Mouse (Mus musculus): ENCODE results near the gene Mrpl12. TPM values are rescaled to one million over a fixed set of nuclear protein-coding genes. Genes with fewer than 3 reads are reported as not detected.

Gene Mrpl12
- polyA plus RNA-seq, 1 experiment: 58.0 TPM

- no peak overlapping the region for H3K4me3 ChIP-seq (ENCODE audit: insufficient read depth, low read length)
- H3K27ac ChIP-seq (ENCODE audit: insufficient read depth, low read length): no peak overlapping the region
- peaks cover 3% of the 10 kb centered on the region; the same call in 1 of the 2 replicates for H3K4me1 ChIP-seq (ENCODE audit: control insufficient read depth, insufficient read depth, low read length)
- TF ChIP-seq POLR2A (IDR thresholded peaks at IDR 0.05; ENCODE audit: low read depth, low read length) (no peak), CTCF (IDR thresholded peaks at IDR 0.05; ENCODE audit: borderline replicate concordance, insufficient read depth, low read length) (peak; percentile 82)
These were observed 31.2 kb downstream of the Mrpl12 start for GRCm38 (mm10) chr11:120515611-120516010.

GRCm38 (mm10) chr11:120517147-120517546, 32.7 kb downstream of the Mrpl12 start:
- Histone ChIP-seq H3K4me1 (ENCODE audit: control insufficient read depth, insufficient read depth, low read length) (peaks cover 3% of the 10 kb centered on the region; the same call in 1 of the 2 replicates), H3K4me3 (ENCODE audit: insufficient read depth, low read length) (no peak overlapping the region), H3K27ac (ENCODE audit: insufficient read depth, low read length) (no peak overlapping the region)
- TF ChIP-seq POLR2A (IDR thresholded peaks at IDR 0.05; ENCODE audit: low read depth, low read length) (no peak), CTCF (IDR thresholded peaks at IDR 0.05; ENCODE audit: borderline replicate concordance, insufficient read depth, low read length) (no peak)

GRCm38 (mm10) chr11:120518027-120518426, 33.6 kb downstream of the Mrpl12 start:
- H3K4me1 ChIP-seq (ENCODE audit: control insufficient read depth, insufficient read depth, low read length): peaks cover 3% of the 10 kb centered on the region; the same call in 1 of the 2 replicates
- H3K27ac ChIP-seq (ENCODE audit: insufficient read depth, low read length): no peak overlapping the region

GRCm38 (mm10) chr11:120518558-120518957, 34.1 kb downstream of the Mrpl12 start:
- Histone ChIP-seq H3K27ac (ENCODE audit: insufficient read depth, low read length) (no peak overlapping the region), H3K4me3 (ENCODE audit: insufficient read depth, low read length) (no peak overlapping the region), H3K4me1 (ENCODE audit: control insufficient read depth, insufficient read depth, low read length) (peaks cover 3% of the 10 kb centered on the region; the same call in 1 of the 2 replicates)
- TF ChIP-seq CTCF (IDR thresholded peaks at IDR 0.05; ENCODE audit: borderline replicate concordance, insufficient read depth, low read length) (no peak), POLR2A (IDR thresholded peaks at IDR 0.05; ENCODE audit: low read depth, low read length) (no peak)

More at GRCm38 (mm10) chr11:120518027-120518426, 33.6 kb downstream of the Mrpl12 start:
- no peak overlapping the region for H3K4me3 ChIP-seq (ENCODE audit: insufficient read depth, low read length)
- TF ChIP-seq CTCF (IDR thresholded peaks at IDR 0.05; ENCODE audit: borderline replicate concordance, insufficient read depth, low read length): no peak
- no peak for TF ChIP-seq POLR2A (IDR thresholded peaks at IDR 0.05; ENCODE audit: low read depth, low read length)

GRCm38 (mm10) chr11:120519738-120520137, 35.3 kb downstream of the Mrpl12 start:
- no peak overlapping the region for H3K27ac ChIP-seq (ENCODE audit: insufficient read depth, low read length)
- peaks cover 3% of the 10 kb centered on the region; the same call in 1 of the 2 replicates for H3K4me1 ChIP-seq (ENCODE audit: control insufficient read depth, insufficient read depth, low read length)
- TF ChIP-seq POLR2A (IDR thresholded peaks at IDR 0.05; ENCODE audit: low read depth, low read length): peak; percentile 29; the same call in 1 of the 2 replicates
- no peak for TF ChIP-seq CTCF (IDR thresholded peaks at IDR 0.05; ENCODE audit: borderline replicate concordance, insufficient read depth, low read length)
- no peak overlapping the region for H3K4me3 ChIP-seq (ENCODE audit: insufficient read depth, low read length)

GRCm38 (mm10) chr11:120520498-120520897, 36.1 kb downstream of the Mrpl12 start:
- Histone ChIP-seq H3K27ac (ENCODE audit: insufficient read depth, low read length) (no peak overlapping the region), H3K4me1 (ENCODE audit: control insufficient read depth, insufficient read depth, low read length) (peaks cover 3% of the 10 kb centered on the region; the same call in 1 of the 2 replicates), H3K4me3 (ENCODE audit: insufficient read depth, low read length) (no peak overlapping the region)
- TF ChIP-seq POLR2A (IDR thresholded peaks at IDR 0.05; ENCODE audit: low read depth, low read length): no peak
- TF ChIP-seq CTCF (IDR thresholded peaks at IDR 0.05; ENCODE audit: borderline replicate concordance, insufficient read depth, low read length): no peak

GRCm38 (mm10) chr11:120520967-120521540, 36.6 kb downstream of the Mrpl12 start:
- Histone ChIP-seq H3K4me3 (ENCODE audit: insufficient read depth, low read length) (no peak overlapping the region), H3K27ac (ENCODE audit: insufficient read depth, low read length) (no peak overlapping the region), H3K4me1 (ENCODE audit: control insufficient read depth, insufficient read depth, low read length) (peaks cover 3% of the 10 kb centered on the region; the same call in 1 of the 2 replicates)
- TF ChIP-seq CTCF (IDR thresholded peaks at IDR 0.05; ENCODE audit: borderline replicate concordance, insufficient read depth, low read length) (no peak), POLR2A (IDR thresholded peaks at IDR 0.05; ENCODE audit: low read depth, low read length) (no peak)

- TF ChIP-seq CTCF (IDR thresholded peaks at IDR 0.05; ENCODE audit: borderline replicate concordance, insufficient read depth, low read length) (no peak), POLR2A (IDR thresholded peaks at IDR 0.05; ENCODE audit: low read depth, low read length) (no peak)
- no peak overlapping the region for H3K4me3 ChIP-seq (ENCODE audit: insufficient read depth, low read length)
- H3K27ac ChIP-seq (ENCODE audit: insufficient read depth, low read length): no peak overlapping the region
- H3K4me1 ChIP-seq (ENCODE audit: control insufficient read depth, insufficient read depth, low read length): peaks cover 3% of the 10 kb centered on the region; the same call in 1 of the 2 replicates
These were observed 38.2 kb downstream of the Mrpl12 start for GRCm38 (mm10) chr11:120522581-120522980.

- Histone ChIP-seq H3K27ac (ENCODE audit: insufficient read depth, low read length) (no peak overlapping the region), H3K4me3 (ENCODE audit: insufficient read depth, low read length) (no peak overlapping the region), H3K4me1 (ENCODE audit: control insufficient read depth, insufficient read depth, low read length) (no peaks in the 10 kb centered on the region)
- TF ChIP-seq CTCF (IDR thresholded peaks at IDR 0.05; ENCODE audit: borderline replicate concordance, insufficient read depth, low read length): no peak
- TF ChIP-seq POLR2A (IDR thresholded peaks at IDR 0.05; ENCODE audit: low read depth, low read length): no peak
These were observed 41.5 kb downstream of the Mrpl12 start for GRCm38 (mm10) chr11:120525959-120526358.

GRCm38 (mm10) chr11:120527690-120528354, 43.4 kb downstream of the Mrpl12 start:
- TF ChIP-seq CTCF (IDR thresholded peaks at IDR 0.05; ENCODE audit: borderline replicate concordance, insufficient read depth, low read length) (no peak), POLR2A (IDR thresholded peaks at IDR 0.05; ENCODE audit: low read depth, low read length) (no peak)
- Histone ChIP-seq H3K4me3 (ENCODE audit: insufficient read depth, low read length) (no peak overlapping the region), H3K4me1 (ENCODE audit: control insufficient read depth, insufficient read depth, low read length) (no peaks in the 10 kb centered on the region), H3K27ac (ENCODE audit: insufficient read depth, low read length) (no peak overlapping the region)

All from embryonic fibroblast, embryonic 13.5 days (primary cell).